Mouse (Mus musculus) stomach, embryonic 16.5 days (tissue): ENCODE results near the gene Patj. TPM values are rescaled to one million over a fixed set of nuclear protein-coding genes. Genes with fewer than 3 reads are reported as not detected.
A peak's percentile ranks its signal among the peaks of the same experiment; 100 is the strongest.

Experiments
- ATAC-seq: fragments of 200-750 bp; cut with Nextera tagmentation; 2 replicates; pipeline ENCODE4 v1.8.0; 2017; ENCODE audit warnings: moderate number of reproducible peaks, moderate TSS enrichment; ENCODE audit not compliant: insufficient read depth, low FRiP score
- H3K27ac ChIP-seq: fragments of 300-500 bp; sonication (generic); 2 replicates; pipeline ENCODE4 v1.5.1; 2014; ENCODE audit warnings: low read length
- H3K27me3 ChIP-seq: fragments of 300-500 bp; sonication (generic); 2 replicates; pipeline ENCODE4 v1.6.1; 2014; ENCODE audit warnings: low read length, control low read depth, mixed read lengths; ENCODE audit not compliant: control insufficient read depth, insufficient read depth
- H3K36me3 ChIP-seq: fragments of 300-500 bp; sonication (generic); 2 replicates; pipeline ENCODE4 v1.6.1; 2014; ENCODE audit warnings: low read length; ENCODE audit not compliant: control insufficient read depth, insufficient read depth
- H3K4me1 ChIP-seq: fragments of 300-500 bp; sonication (generic); 2 replicates; pipeline ENCODE4 v1.6.1; 2014; ENCODE audit warnings: low read length, control low read depth, mixed read lengths; ENCODE audit not compliant: control insufficient read depth, insufficient read depth
- H3K4me2 ChIP-seq: fragments of 300-500 bp; sonication (generic); 2 replicates; pipeline ENCODE4 v1.6.1; 2014; ENCODE audit warnings: low read depth, low read length, mixed read lengths
- H3K4me3 ChIP-seq: fragments of 300-500 bp; sonication (generic); replicated peaks from 2 replicates; pipeline ENCODE4 v1.5.1; 2014; ENCODE audit warnings: mild to moderate bottlenecking, low read length
- H3K9ac ChIP-seq: fragments of 300-500 bp; sonication (generic); 2 replicates; pipeline ENCODE4 v1.6.1; 2014; ENCODE audit warnings: low read length
- H3K9me3 ChIP-seq: fragments of 300-500 bp; sonication (generic); replicated peaks from 2 replicates; pipeline ENCODE4 v1.6.1; 2016; ENCODE audit warnings: low read length, control low read depth; ENCODE audit not compliant: control insufficient read depth
- WGBS: fragments of 180-500 bp; shearing (Covaris S2); extraction: QIAGEN DNeasy Blood & Tissue Kit; methylation state at CpG from one replicate; pipeline ENCODE4 v1.1.7; 2014; 5-methylcytosine and 5-hydroxymethylcytosine counted together
- polyA plus RNA-seq: library from polyadenylated mRNA; unstranded; fragments of >200 nt; fragmentation: Nextera tagmentation; extraction: Ambion mirVana; gene quantifications from 2 replicates; pipeline ENCODE4 v1.2.1, GENCODE M21; 2015

Patj gene
- polyA plus RNA-seq, 1 experiment from 2014 or later, result 19.0 TPM

DNA sequence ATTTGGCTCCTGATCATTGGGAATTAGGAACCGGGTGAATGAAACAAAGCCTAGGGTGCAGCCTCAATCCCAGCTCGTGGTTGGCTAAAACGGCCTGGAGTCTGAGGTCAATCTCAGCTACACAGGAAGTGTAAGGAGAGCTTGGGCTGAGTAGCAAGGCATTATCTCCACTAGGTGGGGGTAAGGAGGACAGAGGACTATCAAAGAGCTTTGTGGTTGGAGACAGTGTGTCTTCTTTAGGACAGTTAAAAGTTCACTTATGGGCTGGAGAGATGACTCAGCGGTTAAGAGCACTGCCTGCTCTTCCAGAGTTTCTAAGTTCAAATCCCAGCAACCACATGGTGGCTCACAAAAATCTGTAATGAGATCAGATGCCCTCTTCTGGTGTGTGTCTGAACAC is 329.9 kb downstream of the Patj start:
- peaks cover 14% of the 10 kb centered on the region for H3K27me3 ChIP-seq
- no peak overlapping the region for H3K27ac ChIP-seq
- H3K36me3 ChIP-seq, result no peaks in the 10 kb centered on the region
- H3K4me2 ChIP-seq, result no peak overlapping the region
- H3K4me3 ChIP-seq, result no peak overlapping the region
- H3K9ac ChIP-seq, result no peak overlapping the region
- ATAC-seq, result no peak
- WGBS, result 36% methylated on average over 4 of the region's 4 CpGs
- 0 out of 2 replicates have a peak, but pooled peaks cover 7% of the 10 kb centered on the region for H3K4me1 ChIP-seq
- H3K9me3 ChIP-seq, result no peaks in the 10 kb centered on the region

DNA sequence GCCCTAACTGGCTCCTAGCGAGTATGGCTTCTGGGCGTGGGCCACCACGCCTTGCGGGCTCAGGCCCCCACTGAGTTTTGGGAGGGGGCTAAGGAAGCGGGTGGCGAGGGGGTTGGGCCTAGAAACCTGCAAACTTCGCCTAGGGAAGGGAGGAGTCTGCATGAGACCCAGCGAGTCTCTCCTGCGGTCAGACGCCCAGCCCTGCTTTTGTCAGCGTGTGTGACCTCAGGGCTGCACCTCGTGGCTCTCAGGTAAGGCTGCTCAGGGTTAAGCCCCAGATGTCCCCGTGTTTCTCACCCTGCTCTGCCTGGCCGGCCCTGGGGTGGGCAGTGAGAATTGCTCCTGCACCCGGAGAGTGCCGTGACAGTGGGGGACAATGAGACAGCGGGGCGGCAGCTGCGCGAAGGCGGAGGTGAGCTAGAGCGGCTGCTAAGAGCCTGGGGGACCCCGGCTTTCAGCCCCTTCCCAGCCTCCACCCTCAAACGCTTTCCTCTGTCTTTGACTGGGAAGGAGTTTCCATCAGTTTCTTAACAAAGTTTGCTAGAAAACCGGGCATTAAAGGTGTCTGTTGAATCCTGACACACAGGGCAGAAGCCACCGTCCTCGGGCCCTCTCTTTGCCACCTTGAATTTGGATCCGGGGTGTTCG is 331.1 kb downstream of the Patj start, which contains the start of gene L1td1:
L1td1 (plus strand) TSS at position 145 of the 648 bp plus-strand sequence.
- no peak for ATAC-seq
- H3K27ac ChIP-seq, result no peak within 1 kb of the TSS
- no peaks in the 10 kb centered on the region for H3K9me3 ChIP-seq
- H3K4me3 ChIP-seq, result peak within 1 kb of the TSS; percentile 36
- peak within 1 kb of the TSS; percentile 53 for H3K4me2 ChIP-seq
- 11% methylated on average over 29 of the region's 29 CpGs for WGBS
- peaks cover 14% of the 10 kb centered on the region for H3K27me3 ChIP-seq
- H3K36me3 ChIP-seq, result no peaks in the 10 kb centered on the region
- H3K4me1 ChIP-seq, result 0 out of 2 replicates have a peak, but pooled peaks cover 7% of the 10 kb centered on the region
- H3K9ac ChIP-seq, result peak within 1 kb of the TSS; percentile 36; the same call in 1 of the 2 replicates

DNA sequence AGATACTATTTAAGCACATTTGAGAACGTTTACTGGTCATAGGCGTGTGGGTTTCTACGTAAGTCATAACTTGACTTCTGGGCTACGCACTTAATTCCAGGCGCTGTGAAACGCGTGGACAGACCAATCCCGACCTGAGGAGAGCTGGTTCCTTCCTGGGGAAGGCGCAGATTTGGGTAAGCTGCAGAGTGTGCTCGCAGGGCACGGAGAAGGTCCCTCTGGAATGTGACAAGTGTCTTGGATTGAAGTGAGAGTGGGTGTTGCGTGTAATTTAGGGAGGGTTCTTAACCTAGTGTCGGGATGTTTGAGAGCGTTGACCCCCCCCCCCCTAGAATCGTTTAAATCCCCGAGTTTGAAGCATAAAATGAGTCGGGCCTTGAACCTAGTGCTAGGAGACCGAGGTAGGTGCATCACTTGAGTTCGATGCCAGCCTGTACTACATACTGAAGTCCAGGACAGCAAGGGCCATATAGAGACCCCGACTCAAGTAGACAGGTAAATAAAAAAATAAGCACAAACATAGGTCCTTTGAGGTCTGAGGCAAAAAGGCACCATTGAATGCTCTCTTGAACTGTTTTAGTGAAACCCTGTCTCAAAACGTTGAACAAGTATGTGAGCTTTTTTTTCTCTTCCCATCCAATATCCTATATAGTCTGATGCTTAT is 331.8 kb downstream of the Patj start:
- 7% methylated on average over 21 of the region's 21 CpGs for WGBS
- peaks cover 14% of the 10 kb centered on the region for H3K27me3 ChIP-seq
- H3K9ac ChIP-seq, result 0 out of 2 replicates have a peak overlapping the region, but pooled peaks have one; percentile 36

DNA sequence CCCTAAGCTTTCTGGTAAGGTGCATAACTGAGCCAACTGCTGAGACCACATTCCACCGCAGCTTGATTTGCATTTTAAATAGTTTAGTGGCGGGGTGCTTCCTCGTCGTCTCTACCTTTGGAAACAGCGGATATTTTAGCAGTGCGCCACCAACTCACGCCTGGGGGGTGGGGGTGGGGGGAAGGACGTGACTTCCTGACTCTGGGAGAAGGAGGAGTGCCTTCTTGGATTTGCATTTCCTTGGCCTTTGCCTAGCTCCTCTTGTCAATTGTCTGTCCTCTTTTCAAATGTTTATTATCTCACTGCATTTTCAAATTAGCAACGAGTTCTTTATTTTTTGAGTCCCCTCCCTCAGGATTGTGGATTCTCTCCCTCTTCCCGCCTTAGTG is 332.4 kb downstream of the Patj start:
- Histone ChIP-seq H3K4me3 (0 out of 2 replicates have a peak overlapping the region, but pooled peaks have one; percentile 6), H3K36me3 (no peaks in the 10 kb centered on the region), H3K4me2 (peak overlapping the region; percentile 53), H3K4me1 (0 out of 2 replicates have a peak, but pooled peaks cover 7% of the 10 kb centered on the region), H3K9me3 (no peaks in the 10 kb centered on the region), H3K9ac (no peak overlapping the region), H3K27me3 (peaks cover 14% of the 10 kb centered on the region), H3K27ac (no peak overlapping the region)
- 9% methylated on average over 10 of the region's 10 CpGs for WGBS
- ATAC-seq, result no peak

More for the DNA sequence above, 331.8 kb downstream of the Patj start:
- H3K36me3 ChIP-seq, result no peaks in the 10 kb centered on the region
- no peak overlapping the region for H3K27ac ChIP-seq
- H3K4me2 ChIP-seq, result peak overlapping the region; percentile 53
- H3K9me3 ChIP-seq, result no peaks in the 10 kb centered on the region
- peak overlapping the region; percentile 36 for H3K4me3 ChIP-seq
- no peak for ATAC-seq
- 0 out of 2 replicates have a peak, but pooled peaks cover 7% of the 10 kb centered on the region for H3K4me1 ChIP-seq

DNA sequence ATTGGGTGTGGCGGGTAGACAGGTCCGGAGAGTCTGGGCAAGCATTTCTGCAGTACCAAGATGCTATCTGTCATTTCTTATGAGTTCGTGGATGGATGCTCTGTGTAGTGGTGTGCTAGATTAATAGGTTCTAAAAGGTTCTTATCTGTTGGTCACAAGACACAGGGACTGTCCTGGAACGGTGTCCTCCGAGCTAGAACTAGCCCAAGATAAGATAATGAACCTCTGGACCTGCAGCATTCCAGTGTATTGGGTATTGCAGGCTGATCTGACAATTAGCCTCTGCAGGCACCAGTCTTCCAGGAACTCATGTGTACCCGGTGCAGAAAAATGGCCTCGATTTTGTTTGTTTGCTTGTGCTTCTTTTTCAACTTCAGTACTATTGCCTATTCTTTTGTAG is 333.1 kb downstream of the Patj start:
- 50% methylated on average over 7 of the region's 7 CpGs for whole genome bisulfite sequencing
- H3K27ac ChIP-seq, result no peak overlapping the region
- ATAC-seq, result no peak

DNA sequence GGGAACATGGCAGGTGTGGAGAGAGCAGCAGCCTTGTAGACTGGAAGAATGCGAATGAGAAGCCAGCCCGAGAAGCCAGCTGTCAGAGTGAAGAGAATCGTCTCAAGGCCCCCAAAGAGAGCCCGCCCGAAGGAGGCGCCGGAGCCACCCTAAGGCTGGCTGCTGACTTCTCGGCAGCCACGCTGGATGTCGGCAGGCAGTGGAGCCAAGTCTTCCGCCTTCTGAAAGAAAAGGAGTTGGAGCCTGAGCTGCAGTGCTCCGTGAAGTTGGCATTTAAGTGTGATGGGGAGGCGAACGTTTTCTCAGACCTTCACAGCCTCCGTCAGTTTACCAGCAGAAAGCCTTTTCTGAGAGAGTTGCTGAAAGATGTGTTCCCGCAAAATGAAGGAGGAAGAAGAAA is 338.1 kb downstream of the Patj start:
- H3K36me3 ChIP-seq, result no peaks in the 10 kb centered on the region
- H3K4me1 ChIP-seq, result no peaks in the 10 kb centered on the region
- H3K4me2 ChIP-seq, result no peak overlapping the region
- no peaks in the 10 kb centered on the region for H3K9me3 ChIP-seq
- no peak for ATAC-seq
- H3K9ac ChIP-seq, result no peak overlapping the region
- H3K27ac ChIP-seq, result no peak overlapping the region
- H3K27me3 ChIP-seq, result no peaks in the 10 kb centered on the region
- no peak overlapping the region for H3K4me3 ChIP-seq
- WGBS, result 94% methylated on average over 16 of the region's 16 CpGs

More for the DNA sequence above, 333.1 kb downstream of the Patj start:
- H3K4me1 ChIP-seq, result 0 out of 2 replicates have a peak, but pooled peaks cover 7% of the 10 kb centered on the region
- H3K27me3 ChIP-seq, result peaks cover 14% of the 10 kb centered on the region
- no peak overlapping the region for H3K4me2 ChIP-seq
- H3K4me3 ChIP-seq, result no peak overlapping the region
- H3K36me3 ChIP-seq, result no peaks in the 10 kb centered on the region
- H3K9ac ChIP-seq, result no peak overlapping the region
- H3K9me3 ChIP-seq, result no peaks in the 10 kb centered on the region

DNA sequence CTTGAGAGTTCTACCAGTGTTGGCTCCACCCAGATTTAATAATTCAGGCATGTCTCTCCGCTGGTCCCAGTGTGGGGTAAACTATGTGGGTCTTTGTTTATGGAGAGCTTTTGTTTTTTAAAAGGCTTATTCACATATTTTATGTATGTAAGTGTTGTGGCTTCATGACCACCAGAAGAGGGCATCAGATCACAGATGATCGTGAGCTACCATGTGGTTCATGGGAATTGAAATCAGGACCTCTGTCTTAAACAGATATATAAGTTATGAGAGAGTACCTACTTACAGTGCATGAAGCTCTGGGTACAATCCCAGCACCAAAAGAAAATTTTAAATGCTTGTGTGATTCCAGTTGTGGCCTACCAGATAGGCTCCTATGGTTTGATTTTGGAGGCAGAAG is 344.2 kb downstream of the Patj start:
- H3K9ac ChIP-seq, result no peak overlapping the region
- H3K27me3 ChIP-seq, result no peaks in the 10 kb centered on the region
- ATAC-seq, result no peak
- no peak overlapping the region for H3K27ac ChIP-seq
- H3K4me3 ChIP-seq, result no peak overlapping the region
- no peak overlapping the region for H3K4me2 ChIP-seq
- 26% methylated on average over 2 of the region's 2 CpGs for WGBS
- H3K4me1 ChIP-seq, result no peaks in the 10 kb centered on the region
- no peaks in the 10 kb centered on the region for H3K9me3 ChIP-seq
- H3K36me3 ChIP-seq, result no peaks in the 10 kb centered on the region

DNA sequence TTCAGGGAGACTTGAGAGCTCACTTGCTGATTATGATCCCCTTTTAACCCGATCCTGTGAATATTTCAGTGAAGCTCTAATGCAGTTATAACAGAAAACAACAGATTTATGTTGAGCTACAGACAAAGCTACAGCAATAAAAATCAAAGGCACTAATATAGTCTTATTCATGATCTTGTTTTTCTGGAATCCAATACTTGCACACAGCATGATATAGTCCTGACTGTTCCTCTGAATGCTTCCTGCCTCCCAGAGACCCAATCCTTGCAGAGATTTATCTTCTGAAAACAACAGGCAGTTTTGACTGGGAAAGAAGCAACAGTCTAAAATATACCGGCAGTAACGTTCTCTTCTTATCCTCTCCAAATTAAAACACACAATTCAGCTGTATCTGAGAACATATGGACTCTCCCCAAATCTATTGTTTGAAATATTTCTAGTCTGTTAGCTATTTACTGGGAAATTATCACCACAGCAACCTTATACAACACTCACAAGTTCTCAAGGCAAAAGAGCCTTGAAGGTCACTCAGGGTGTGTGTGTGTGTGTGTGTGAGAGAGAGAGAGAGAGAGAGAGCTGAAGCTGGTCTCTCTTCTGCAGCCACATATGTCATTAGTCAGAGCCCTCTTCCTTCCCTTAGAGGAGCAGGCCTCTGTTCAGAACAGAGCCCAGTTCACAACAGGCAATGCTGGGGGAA is 347.8 kb downstream of the Patj start:
- H3K4me2 ChIP-seq, result no peak overlapping the region
- H3K36me3 ChIP-seq, result no peaks in the 10 kb centered on the region
- H3K27ac ChIP-seq, result peak overlapping the region; percentile 18; the same call in 1 of the 2 replicates
- no peaks in the 10 kb centered on the region for H3K27me3 ChIP-seq
- H3K4me3 ChIP-seq, result no peak overlapping the region
- H3K9me3 ChIP-seq, result no peaks in the 10 kb centered on the region
- peak overlapping the region; percentile 18; the same call in 1 of the 2 replicates for H3K9ac ChIP-seq
- WGBS, result 38% methylated on average over 3 of the region's 3 CpGs
- ATAC-seq, result no peak
- H3K4me1 ChIP-seq, result no peaks in the 10 kb centered on the region

DNA sequence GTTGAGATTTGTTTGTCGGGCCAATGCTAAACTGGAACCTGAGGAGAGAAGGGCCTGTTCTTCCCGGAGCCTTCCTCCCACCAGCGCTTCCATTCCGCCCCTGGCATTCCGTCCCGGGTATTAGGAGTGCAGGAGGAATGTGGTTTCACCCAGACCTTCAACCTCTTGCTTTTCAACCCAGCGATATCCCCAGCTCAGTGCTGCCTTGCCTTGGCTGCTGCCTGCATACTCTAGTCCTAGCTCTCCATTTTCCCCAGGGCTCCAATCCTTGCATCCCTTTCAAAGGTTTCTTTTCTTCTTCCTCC is 348.3 kb downstream of the Patj start:
- Histone ChIP-seq H3K36me3 (no peaks in the 10 kb centered on the region), H3K27me3 (no peaks in the 10 kb centered on the region)

More for the DNA sequence above, 348.3 kb downstream of the Patj start:
- Histone ChIP-seq H3K4me1 (no peaks in the 10 kb centered on the region), H3K4me2 (no peak overlapping the region), H3K9me3 (no peaks in the 10 kb centered on the region), H3K4me3 (no peak overlapping the region), H3K9ac (peak overlapping the region; percentile 18; the same call in 1 of the 2 replicates), H3K27ac (peak overlapping the region; percentile 18; the same call in 1 of the 2 replicates)
- WGBS, result 13% methylated on average over 7 of the region's 7 CpGs
- no peak for ATAC-seq
